Comparison of ENCODE assay signal across 22 mouse cellular contexts in the genomic region with DNA sequence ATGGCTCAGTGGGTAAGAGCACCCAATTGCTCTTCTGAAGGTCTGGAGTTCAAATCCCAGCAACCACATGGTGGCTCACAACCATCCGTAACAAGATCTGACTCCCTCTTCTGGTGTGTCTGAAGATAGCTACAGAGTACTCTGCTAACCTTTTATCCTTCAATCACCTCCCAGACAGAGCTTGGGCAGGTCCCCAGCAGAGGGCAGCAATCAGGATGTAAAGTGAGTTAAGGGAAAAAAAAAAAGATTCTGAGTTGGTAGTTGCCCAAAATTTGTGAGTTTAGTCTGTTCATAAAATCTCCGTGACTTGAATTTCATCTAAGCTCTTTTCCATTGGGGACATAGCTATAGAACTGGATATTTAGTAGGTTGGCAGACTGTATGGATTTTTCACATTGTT. TPM values are rescaled to one million over a fixed set of nuclear protein-coding genes. Genes with fewer than 3 reads are reported as not detected.
DNase-seq lines count a peak whose midpoint lies in the region; ATAC-seq and TF ChIP-seq lines count a peak whose summit lies in the region.
"Not testable (repeated sequence)": the region's sequence is repeated elsewhere in the genome, so short reads cannot be mapped to it uniquely, and the experiment has no call there.
"Had no signal": no experiment of that assay in that cellular context is flagged by ENCODE, and none has a peak within 500 bp of the region (broad histone marks: within the 10 kb centered on the region; RNA-seq: fewer than 3 reads in every experiment).

No protein-coding gene starts in this region.

- H3K9ac ChIP-seq in embryonic facial prominence, embryonic 14.5 days (ENCODE audit: low read depth, low read length); hindbrain, embryonic 11.5 days (ENCODE audit: low read depth, low read length); liver, postnatal 0 days (replicated peaks); stomach, postnatal 0 days (ENCODE audit: low read length): not testable (repeated sequence)

- not testable (repeated sequence) for H3K36me3 ChIP-seq in embryonic facial prominence, embryonic 14.5 days (ENCODE audit: control insufficient read depth, insufficient read depth, low read length); hindbrain, embryonic 11.5 days (ENCODE audit: control insufficient read depth, insufficient read depth, low read length); liver, postnatal 0 days (replicated peaks; ENCODE audit: insufficient read depth, low read length); stomach, postnatal 0 days (ENCODE audit: control insufficient read depth, insufficient read depth, low read length)

- not testable (repeated sequence) for H3K4me1 ChIP-seq in embryonic facial prominence, embryonic 14.5 days (ENCODE audit: control insufficient read depth, insufficient read depth, low read length); hindbrain, embryonic 11.5 days (replicated peaks; ENCODE audit: control insufficient read depth, insufficient read depth, low read length); liver, postnatal 0 days (ENCODE audit: insufficient read depth); stomach, postnatal 0 days (replicated peaks; ENCODE audit: control insufficient read depth, insufficient read depth)

- WGBS in embryonic facial prominence, embryonic 14.5 days: 41% methylated on average over 2 of the region's 2 CpGs
- WGBS in hindbrain, embryonic 11.5 days: 53% methylated on average over 2 of the region's 2 CpGs
- 76% methylated on average over 2 of the region's 2 CpGs for WGBS in liver, postnatal 0 days (ENCODE audit: insufficient replicate concordance)
- WGBS in stomach, postnatal 0 days: 64% methylated on average over 2 of the region's 2 CpGs

- TF ChIP-seq EP300 in liver, postnatal 0 days (IDR thresholded peaks at IDR 0.05; ENCODE audit: low read depth); stomach, postnatal 0 days (optimal IDR thresholded peaks at IDR 0.05): not testable (repeated sequence)

- H3K4me3 ChIP-seq in embryonic facial prominence, embryonic 14.5 days (ENCODE audit: low read depth, low read length); hindbrain, embryonic 11.5 days (ENCODE audit: low read depth, low read length); layer of hippocampus, adult 2 months; liver, postnatal 0 days (ENCODE audit: low read depth, low read length); stomach, postnatal 0 days (ENCODE audit: low read depth, low read length): not testable (repeated sequence)

- H3K27ac ChIP-seq in embryonic facial prominence, embryonic 14.5 days (replicated peaks; ENCODE audit: low read depth, low read length); hindbrain, embryonic 11.5 days (ENCODE audit: low read depth, low read length); layer of hippocampus, adult 2 months; liver, postnatal 0 days (ENCODE audit: low read depth); stomach, postnatal 0 days (replicated peaks): not testable (repeated sequence)

- peak; percentile 29; the same call in 1 of the 2 replicates for TF ChIP-seq CTCF in brain, embryonic 14.5 days (IDR thresholded peaks at IDR 0.05; ENCODE audit: borderline replicate concordance, extremely low read depth, insufficient read depth, insufficient read length)
- TF ChIP-seq CTCF in layer of hippocampus, adult 2 months (conservative IDR thresholded peaks at IDR 0.05): peak; percentile 53
- peak; percentile 28; the same call in 1 of the 2 replicates for TF ChIP-seq CTCF in liver, postnatal 0 days (IDR thresholded peaks at IDR 0.05; ENCODE audit: low read depth)
- peak; percentile 39 for TF ChIP-seq CTCF in stomach, postnatal 0 days (IDR thresholded peaks at IDR 0.05; ENCODE audit: low read depth)

- peak; percentile 85 for DNase-seq in ES-CJ7 (ENCODE audit: low read depth, low spot score)
- DNase-seq in brain, embryonic 14.5 days (ENCODE audit: low read depth): peak; percentile 41
- peak; percentile 11 for DNase-seq in embryonic facial prominence, embryonic 14.5 days (ENCODE audit: low spot score)
- peak; percentile 15 for DNase-seq in hindbrain, embryonic 11.5 days (ENCODE audit: low spot score)
- DNase-seq in layer of hippocampus, adult 2 months (ENCODE audit: low spot score in 2 of 2); liver, postnatal 0 days; stomach, postnatal 0 days (ENCODE audit: low spot score): not testable (repeated sequence)

- not testable (repeated sequence) for TF ChIP-seq POLR2A in brain, embryonic 14.5 days (IDR thresholded peaks at IDR 0.05; ENCODE audit: borderline replicate concordance, extremely low read depth, insufficient read depth, insufficient read length, poor library complexity, severe bottlenecking)

- ATAC-seq in embryonic facial prominence, embryonic 14.5 days (ENCODE audit: low read depth); hindbrain, embryonic 11.5 days (ENCODE audit: low FRiP score); liver, postnatal 0 days; stomach, postnatal 0 days (ENCODE audit: low FRiP score, low TSS enrichment): not testable (repeated sequence)

- not testable (repeated sequence) for H3K27me3 ChIP-seq in embryonic facial prominence, embryonic 14.5 days (replicated peaks; ENCODE audit: control insufficient read depth, insufficient read depth, low read length); hindbrain, embryonic 11.5 days (ENCODE audit: control insufficient read depth, insufficient read depth, low read length); liver, postnatal 0 days (ENCODE audit: insufficient read depth, low read length); stomach, postnatal 0 days (ENCODE audit: control insufficient read depth, insufficient read depth, low read length)

- not testable (repeated sequence) for H3K9me3 ChIP-seq in embryonic facial prominence, embryonic 14.5 days (ENCODE audit: control insufficient read depth, low read length); hindbrain, embryonic 11.5 days (ENCODE audit: control insufficient read depth, low read length); liver, postnatal 0 days (ENCODE audit: low read length); stomach, postnatal 0 days (ENCODE audit: control insufficient read depth, low read length)

- not testable (repeated sequence) for H3K4me2 ChIP-seq in embryonic facial prominence, embryonic 14.5 days (ENCODE audit: low read depth, low read length); hindbrain, embryonic 11.5 days (replicated peaks; ENCODE audit: low read depth, low read length); liver, postnatal 0 days (ENCODE audit: low read depth, low read length); stomach, postnatal 0 days (replicated peaks; ENCODE audit: low read depth)

RNA-seq across cellular contexts. Expression of a gene that starts 13.1 kb away (rescaled TPM):
- not detected in 2 replicates for polyA plus RNA-seq in brain, embryonic 14.5 days (2012; rRNA removed)
- 0.21 TPM in 1 of 2 replicates, not detected in the other for polyA plus RNA-seq in embryonic facial prominence, embryonic 14.5 days (2014; fragmentation: Nextera tagmentation; extraction: Ambion mirVana)
- polyA plus RNA-seq in hindbrain, embryonic 11.5 days (2014; fragmentation: Nextera tagmentation; extraction: Ambion mirVana): not detected in 2 replicates
- not detected for total RNA-seq in layer of hippocampus, adult 2 months (2021)
- polyA plus RNA-seq in liver, postnatal 0 days (2015; fragmentation: Nextera tagmentation; extraction: Ambion mirVana): not detected in 2 replicates
- 0.23 TPM in 1 of 2 replicates, not detected in the other for polyA plus RNA-seq in stomach, postnatal 0 days (2015; fragmentation: Nextera tagmentation; extraction: Ambion mirVana)
- total RNA-seq: heart, postnatal 25 days; layer of hippocampus, postnatal 25 days; left cerebral cortex, postnatal 25 days; megakaryocyte-erythroid progenitor cell, adult 5-6 weeks had no signal
- polyA plus RNA-seq: activated CD4-positive, CD25-positive, alpha-beta regulatory T cell, adult 4 months; forebrain, embryonic 15.5 days; G1E; heart, embryonic 11.5 days; hindbrain, embryonic 16.5 days; large intestine, adult 2 months; liver, embryonic 13.5 days; neural tube, embryonic 11.5 days; stomach, embryonic 14.5 days had no signal

RNA-seq across cellular contexts. Expression of a gene that starts 19.4 kb away (rescaled TPM):
- polyA plus RNA-seq in brain, embryonic 14.5 days (2012; rRNA removed): 1.9 and 5.3 TPM in 2 replicates
- 129 and 233 TPM in 2 replicates for polyA plus RNA-seq in embryonic facial prominence, embryonic 14.5 days (2014; fragmentation: Nextera tagmentation; extraction: Ambion mirVana)
- not detected in 2 replicates for polyA plus RNA-seq in hindbrain, embryonic 11.5 days (2014; fragmentation: Nextera tagmentation; extraction: Ambion mirVana)
- total RNA-seq in layer of hippocampus, adult 2 months (2021): under 1 TPM in 1 of 2 experiments, not detected in 1; 0.69 TPM
- polyA plus RNA-seq in liver, postnatal 0 days (2015; fragmentation: Nextera tagmentation; extraction: Ambion mirVana): 0.59 and 1.7 TPM in 2 replicates
- polyA plus RNA-seq in stomach, postnatal 0 days (2015; fragmentation: Nextera tagmentation; extraction: Ambion mirVana): 15.4 and 17.5 TPM in 2 replicates
- total RNA-seq: left cerebral cortex, postnatal 25 days had no signal
- polyA plus RNA-seq: activated CD4-positive, CD25-positive, alpha-beta regulatory T cell, adult 4 months; forebrain, embryonic 15.5 days; G1E; heart, embryonic 11.5 days; hindbrain, embryonic 16.5 days; neural tube, embryonic 11.5 days had no signal

RNA-seq across cellular contexts. Expression of a gene that starts 53.9 kb away (rescaled TPM):
- 0.06 and 0.08 TPM in 2 replicates for polyA plus RNA-seq in brain, embryonic 14.5 days (2012; rRNA removed)
- polyA plus RNA-seq in embryonic facial prominence, embryonic 14.5 days (2014; fragmentation: Nextera tagmentation; extraction: Ambion mirVana): 0.34 and 0.39 TPM in 2 replicates
- not detected in 2 replicates for polyA plus RNA-seq in hindbrain, embryonic 11.5 days (2014; fragmentation: Nextera tagmentation; extraction: Ambion mirVana)
- not detected for total RNA-seq in layer of hippocampus, adult 2 months (2021)
- not detected in 2 replicates for polyA plus RNA-seq in liver, postnatal 0 days (2015; fragmentation: Nextera tagmentation; extraction: Ambion mirVana)
- polyA plus RNA-seq in stomach, postnatal 0 days (2015; fragmentation: Nextera tagmentation; extraction: Ambion mirVana): 0.13 TPM in 1 of 2 replicates, not detected in the other
- total RNA-seq: adrenal gland, postnatal 14 days; gastrocnemius, postnatal 4 days; heart, postnatal 25 days; layer of hippocampus, postnatal 25 days; left cerebral cortex, postnatal 25 days; megakaryocyte-erythroid progenitor cell, adult 5-6 weeks had no signal
- polyA plus RNA-seq: activated CD4-positive, CD25-positive, alpha-beta regulatory T cell, adult 4 months; forebrain, embryonic 15.5 days; heart, embryonic 11.5 days; hindbrain, embryonic 16.5 days; liver, embryonic 13.5 days; neural tube, embryonic 11.5 days had no signal
